Mouse (Mus musculus): ENCODE measurements around the gene Skap2.
A peak's percentile ranks its signal among the peaks of the same experiment; 100 is the strongest.

Skap2 gene

DNA sequence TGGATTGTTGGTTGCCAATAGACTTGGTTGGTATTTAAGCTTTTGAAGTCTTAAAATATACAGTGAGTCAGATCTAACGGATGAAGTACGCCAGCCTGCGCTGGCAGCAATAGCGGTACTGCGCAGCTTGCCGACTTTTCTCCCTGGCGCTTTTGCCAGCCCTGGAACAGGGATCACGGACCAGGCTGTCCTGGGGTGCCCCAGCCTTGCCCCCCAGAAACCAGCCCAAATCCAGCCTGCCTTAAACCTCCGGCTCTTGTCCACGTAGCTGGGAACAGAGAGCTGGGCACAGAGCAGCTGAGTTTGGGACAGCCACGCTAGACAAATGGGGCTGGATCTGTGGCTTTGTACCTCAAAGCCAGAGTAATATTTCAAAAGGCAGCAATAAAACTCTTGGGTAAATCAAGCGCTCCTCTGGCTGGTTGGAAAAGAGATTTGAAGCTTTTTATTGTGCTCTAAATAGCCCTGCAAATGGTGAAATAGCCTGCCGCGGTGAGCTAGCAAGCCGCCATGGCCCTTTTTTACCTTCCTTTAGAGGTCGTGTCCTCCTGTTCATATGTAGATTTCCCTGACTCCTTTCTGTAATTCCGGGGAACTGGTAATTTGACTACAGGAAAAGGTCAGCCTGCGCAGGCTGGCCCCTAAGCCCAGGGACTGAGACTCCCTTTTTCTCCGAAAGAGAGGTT, 6.2 kb downstream of the Skap2 start:
- peak; percentile 46 for DNase-seq (ENCODE audit: low read depth, low spot score)

DNA sequence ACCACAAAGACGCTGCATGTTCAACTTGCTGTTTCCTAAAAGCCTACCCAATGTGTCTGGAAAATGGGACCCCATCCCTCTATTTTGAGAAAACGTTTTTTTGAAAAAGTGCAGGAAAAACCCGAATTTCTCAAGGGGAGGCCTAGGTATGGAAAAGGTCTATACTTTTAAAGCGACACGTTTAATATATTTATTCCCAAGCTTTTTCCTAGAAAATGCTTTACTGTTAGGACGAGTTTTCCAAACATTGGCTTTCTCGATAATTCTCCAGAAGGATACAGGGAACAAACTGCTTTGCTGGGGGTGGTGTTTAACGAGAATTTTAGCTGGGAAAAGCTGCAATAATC, 6.8 kb downstream of the Skap2 start:
- DNase-seq (ENCODE audit: low read depth, low spot score): no peak

DNA sequence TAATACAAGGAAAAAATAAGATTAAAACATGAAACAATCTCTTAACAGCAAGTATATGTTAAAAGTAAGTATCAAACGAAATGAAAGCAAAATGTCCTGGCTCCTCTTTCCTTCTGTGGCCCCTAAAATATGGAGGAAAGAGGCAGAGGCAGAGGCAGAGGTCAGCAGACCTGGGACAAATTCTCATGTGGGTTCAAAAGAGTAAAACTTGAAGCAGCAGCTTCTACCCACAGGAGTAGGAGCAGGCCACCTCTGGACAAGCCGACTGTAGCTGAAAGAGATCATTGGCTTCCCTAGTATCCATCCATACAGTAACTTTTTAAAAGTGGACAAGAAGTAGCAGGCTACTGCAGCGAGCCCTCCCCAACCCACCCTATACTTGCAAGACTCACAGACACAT, 7.4 kb downstream of the Skap2 start:
- DNase-seq (ENCODE audit: low read depth, low spot score): no peak

DNA sequence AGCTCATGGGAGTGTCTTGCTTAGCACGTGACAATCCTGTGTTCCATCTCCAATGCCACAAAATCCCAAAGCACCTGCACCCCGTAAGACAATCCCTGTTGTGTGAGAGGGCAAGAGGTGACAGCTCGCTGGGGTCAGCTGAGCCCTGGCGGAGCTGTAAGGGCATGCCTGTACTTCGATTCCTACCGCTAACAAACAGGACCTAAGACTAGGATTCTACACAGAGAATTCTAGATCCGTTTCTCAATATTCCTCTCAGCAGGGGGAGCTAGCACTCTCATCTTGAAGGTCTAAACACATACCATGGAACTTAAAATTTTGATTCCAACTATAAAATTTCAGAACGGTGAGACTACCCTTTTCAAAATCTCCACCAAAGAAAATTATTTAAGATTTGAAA, 9.7 kb downstream of the Skap2 start:
- DNase-seq (ENCODE audit: low read depth, low spot score): peak; percentile 49

DNA sequence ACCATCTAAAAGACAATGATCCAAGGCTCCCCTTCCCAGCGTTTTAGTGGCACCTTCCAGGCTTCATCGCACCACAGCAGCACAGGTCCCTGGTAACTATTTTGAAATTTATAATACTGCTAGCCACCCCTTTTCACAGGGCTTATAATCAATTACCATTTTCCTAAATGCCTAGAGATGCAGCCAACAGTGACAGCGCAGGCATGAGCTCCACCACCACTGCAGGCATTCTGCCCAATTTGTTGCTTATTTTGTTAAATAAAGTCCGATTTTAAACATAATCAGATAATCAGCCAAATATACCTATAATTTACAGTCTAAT, 13.2 kb downstream of the Skap2 start:
- no peak for DNase-seq (ENCODE audit: low read depth, low spot score)

DNA sequence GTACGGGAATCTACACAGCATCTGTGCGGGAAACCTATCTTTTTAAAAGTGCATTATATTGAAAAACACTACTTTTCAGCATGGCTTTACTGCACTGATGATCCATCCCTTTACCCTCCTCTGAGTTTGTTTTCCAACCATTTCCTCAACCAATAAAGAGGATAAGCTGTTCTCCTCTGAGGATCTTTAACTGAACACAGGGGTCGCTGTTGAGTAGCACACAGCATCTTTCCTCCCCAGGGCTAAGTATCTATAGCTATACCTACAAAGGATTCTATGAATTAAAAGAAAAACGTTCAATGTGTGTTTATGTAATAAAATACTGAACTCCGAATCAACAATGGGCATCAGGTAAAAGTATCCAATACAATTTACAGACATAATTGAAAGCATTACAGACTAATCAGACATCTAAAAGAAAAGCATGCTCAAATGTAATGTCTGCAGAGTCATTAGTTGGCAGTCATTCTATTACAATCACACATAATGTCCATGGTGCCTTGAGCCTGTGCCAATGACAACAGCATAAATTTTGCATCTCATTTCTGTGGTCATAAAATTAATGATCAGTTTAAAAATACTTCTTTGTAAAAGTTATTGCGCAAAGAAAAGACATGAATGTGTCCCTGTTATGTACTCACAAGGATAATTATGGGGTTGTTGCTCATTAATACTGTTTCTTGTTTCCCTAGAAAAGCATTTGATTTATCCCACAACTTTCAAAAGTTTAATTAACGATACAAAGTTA, 13.8 kb downstream of the Skap2 start:
- DNase-seq (ENCODE audit: low read depth, low spot score): peak; percentile 51

DNA sequence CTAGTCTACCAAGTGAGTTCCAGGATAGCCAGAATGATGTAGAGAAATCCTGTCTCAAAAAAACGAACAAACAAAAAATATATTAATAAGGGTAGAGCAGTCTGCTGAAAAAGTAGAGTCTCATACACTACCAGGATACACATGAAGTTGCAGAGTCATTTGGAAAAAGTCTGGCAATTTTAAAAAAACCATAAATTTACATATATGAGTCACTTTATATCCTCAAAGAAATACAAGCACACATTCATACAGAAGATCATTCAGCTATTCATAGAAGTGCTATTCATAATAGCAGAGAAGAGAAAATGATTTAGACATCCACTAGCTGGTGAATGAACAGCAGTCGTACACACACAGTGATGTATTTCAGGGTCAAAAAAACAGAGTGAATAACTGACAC, 24.4 kb downstream of the Skap2 start:
- DNase-seq (ENCODE audit: low read depth, low spot score): no peak

DNA sequence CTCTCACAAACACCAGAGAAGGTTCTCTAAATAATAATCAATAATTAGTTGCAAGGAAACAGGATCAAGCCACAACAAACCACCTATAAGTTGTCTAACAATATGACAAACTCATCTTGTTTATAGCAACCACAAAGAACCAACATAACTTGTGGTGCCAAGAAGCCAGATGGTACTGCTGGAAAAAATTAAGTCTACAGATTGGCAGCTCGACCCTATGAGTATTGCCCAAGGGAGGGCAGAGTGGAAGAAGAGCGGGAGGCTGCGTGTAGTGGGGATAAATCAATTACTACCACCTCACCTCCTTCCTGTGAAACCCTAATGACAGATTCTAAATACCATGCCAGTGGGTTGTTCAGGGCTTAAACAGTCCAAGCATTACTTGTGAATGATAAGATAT, 34.7 kb downstream of the Skap2 start:
- no peak for DNase-seq (ENCODE audit: low read depth, low spot score)

DNA sequence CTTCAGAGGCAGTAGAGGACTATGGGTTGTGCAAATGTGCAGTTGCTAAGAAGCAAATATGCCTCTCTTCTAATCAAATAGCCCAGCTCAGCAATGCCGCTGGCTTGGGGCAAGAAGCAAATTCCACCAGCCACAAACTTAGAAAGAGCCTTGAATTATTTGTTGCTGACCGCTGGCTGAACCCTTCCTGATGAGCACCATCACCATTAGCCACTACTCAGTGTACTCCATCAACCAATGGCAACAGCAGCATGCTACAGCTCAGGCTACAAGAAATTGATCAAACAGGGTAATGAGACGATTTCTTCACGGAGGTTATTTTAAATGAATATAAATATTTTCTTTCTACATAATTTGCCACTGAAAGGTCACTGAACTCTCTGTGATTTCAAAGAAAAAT, 36.6 kb downstream of the Skap2 start:
- no peak for DNase-seq (ENCODE audit: low read depth, low spot score)

DNA sequence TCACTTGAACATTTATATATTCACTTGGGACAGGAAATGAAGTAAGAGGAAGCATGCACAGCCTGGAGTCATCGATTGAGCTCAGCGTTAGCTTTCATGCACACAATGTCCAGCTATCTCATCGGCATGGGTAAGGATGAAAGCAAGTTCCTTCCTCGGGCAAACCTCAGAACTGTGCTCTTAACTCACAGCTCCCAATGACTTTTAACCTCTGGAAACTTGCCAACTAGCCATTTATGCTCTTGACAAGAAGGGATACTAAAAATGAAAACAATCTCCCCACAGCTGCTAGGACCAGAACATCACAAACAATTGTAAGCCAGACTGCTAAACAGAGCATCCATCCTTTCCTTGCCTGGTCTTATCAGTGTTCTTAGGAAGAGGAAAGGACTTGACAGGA, 53.4 kb downstream of the Skap2 start:
- DNase-seq (ENCODE audit: low read depth, low spot score): no peak

DNA sequence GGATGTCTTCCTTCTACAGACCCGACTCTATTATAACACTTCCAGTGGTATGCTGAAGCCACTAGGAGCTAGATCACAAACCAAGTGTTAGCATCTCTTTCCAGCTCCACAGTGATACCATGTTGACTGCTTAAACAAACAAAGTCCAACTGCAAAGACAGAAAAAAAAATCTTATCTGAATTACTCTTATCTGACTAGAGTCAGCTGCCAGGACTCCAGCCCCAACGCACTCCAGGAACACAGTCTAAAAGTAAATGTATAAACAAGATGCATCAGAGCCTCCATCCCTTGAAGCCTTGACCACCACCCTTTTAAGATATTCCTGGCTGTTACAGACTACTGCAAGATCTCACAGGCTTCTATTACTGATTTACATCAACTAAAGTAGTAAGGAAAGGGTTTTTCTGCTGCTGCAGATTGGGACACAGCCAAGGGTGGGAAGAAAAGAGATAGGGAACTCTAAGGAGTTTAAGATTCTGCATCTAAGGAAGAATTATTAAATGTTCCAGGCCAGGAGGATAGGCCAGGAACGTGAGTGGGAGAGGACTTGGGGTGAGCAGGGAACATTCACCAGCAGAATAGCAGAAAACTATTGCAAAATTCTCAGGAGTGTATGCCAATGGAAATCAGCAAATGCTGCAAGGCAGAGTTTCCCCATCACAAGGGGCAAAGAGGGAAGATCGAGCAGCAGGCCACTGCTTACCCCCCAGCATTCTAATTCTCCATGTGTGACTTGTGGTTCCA, 56.1 kb downstream of the Skap2 start:
- no peak for DNase-seq (ENCODE audit: low read depth, low spot score)

DNA sequence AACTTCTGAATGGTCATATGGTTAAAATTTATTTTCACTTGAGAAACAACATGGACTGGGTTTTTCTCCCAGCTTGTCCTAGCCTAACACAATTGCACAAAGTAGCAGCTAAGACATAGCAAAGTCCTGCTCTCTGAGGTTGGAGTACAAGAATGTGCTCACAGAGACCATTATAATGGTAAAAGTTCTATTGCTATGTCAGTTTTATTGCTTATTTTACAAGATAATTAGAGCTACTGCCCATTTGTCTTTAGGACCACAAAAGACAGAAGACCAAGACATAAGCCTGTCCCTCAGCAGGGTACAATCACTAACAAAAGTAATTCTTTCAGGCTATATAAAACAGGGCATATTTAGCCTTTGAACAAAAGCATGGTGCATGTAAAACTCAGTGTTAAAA, 64.7 kb downstream of the Skap2 start:
- no peak for DNase-seq (ENCODE audit: low read depth, low spot score)

DNA sequence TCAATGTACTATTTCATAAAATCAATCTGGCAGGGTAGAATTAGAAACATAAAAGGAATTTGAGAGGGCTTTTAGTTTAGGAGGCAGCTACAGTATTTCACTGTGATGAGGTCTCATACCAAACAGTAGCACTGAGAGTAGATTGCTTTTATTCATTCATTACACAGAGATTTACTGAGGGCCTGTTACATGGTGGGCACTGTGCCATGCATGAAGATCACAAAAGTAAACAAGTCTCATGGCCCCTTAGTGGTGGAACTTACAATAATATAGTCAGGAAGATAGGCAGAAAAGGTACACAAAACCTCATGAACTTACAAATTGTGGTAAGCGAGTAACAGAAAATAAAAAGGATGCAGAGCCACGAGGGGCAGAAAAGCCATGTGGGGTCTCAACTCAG, 67.4 kb downstream of the Skap2 start:
- DNase-seq (ENCODE audit: low read depth, low spot score): no peak

DNA sequence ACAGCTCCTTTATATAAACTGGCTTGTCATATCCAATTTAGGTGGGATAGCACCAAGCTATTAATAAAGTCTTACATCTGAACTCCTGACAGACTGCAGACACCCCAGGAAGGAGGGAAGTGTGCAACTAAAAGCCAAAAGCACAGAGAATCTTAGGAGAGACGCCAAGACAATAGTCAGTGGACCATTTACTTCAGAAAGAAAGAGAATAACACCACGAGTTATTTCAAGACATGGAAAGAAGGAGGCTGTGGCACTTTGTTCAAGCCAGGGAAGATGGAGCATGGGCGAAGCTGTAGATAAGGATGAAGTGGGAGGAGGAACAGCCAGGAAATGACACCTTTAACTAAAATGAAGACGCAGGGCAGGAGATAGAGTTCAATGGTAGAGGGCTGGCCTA, 78.4 kb downstream of the Skap2 start:
- DNase-seq (ENCODE audit: low read depth, low spot score): no peak

DNA sequence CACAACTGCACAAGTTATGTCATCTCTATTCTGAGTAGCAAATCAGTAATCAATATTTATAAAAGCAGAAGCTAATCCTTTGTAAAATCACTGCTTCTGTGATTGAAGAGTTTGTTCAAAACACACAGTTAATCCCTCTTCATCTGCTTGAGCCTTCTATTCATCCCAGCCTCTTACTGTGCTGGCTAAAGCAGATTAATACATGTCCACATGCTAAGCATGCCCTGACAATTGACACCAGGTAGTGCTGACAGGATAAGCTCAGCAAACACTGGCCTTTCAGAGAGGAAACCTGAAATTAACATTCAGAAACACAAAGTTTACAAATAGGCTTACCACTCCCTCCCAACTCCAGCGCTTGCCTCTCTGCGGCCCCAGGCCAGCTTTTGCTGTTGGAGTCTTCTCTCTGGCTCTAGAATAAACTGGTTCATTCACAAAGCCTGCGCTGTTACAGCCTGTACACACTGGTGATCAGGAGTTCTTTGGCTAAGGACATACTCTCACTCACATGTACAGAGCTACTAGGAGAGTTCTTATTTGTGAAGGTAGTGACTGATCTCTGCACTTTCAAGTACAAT, 79.2 kb downstream of the Skap2 start:
- DNase-seq (ENCODE audit: low read depth, low spot score): no peak

DNA sequence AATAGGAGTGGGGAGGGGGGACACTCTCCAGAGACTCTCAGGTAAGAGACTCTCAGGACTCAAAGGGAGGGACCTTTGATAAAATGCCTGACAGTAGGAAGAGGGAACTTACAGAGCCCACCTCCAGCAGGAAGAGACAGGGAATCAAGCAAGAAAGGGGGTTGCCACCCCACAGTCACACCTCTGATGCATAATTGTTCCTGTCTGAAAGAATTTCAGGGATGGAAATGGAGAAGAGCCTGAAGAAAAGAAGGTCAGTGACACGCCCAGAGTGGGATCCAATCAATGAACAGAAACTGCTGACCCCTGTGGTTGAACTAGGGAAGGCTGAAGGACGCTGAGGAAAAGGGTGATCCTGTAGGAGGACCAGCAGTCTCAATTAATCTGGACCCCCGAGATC, 85.2 kb downstream of the Skap2 start:
- no peak for DNase-seq (ENCODE audit: low read depth, low spot score)

DNA sequence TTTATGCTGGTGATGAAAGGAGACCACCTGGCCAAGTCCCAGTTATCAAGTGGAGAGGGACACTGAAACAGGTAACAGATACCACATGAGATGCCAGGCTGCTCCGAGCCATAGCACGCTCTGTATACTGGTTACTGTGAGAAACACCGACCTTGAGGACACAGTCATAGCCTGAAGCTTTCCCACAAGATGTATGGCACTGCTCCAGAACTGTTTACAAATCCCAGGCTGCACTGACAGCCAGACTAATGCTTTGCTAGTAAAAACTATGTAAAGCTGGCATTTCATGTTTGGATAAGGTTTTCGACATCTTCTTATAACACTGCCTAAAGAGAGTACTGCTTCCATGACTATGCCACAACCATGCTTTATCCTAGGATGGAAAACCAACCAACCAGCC, 90.5 kb downstream of the Skap2 start:
- no peak for DNase-seq (ENCODE audit: low read depth, low spot score)

DNA sequence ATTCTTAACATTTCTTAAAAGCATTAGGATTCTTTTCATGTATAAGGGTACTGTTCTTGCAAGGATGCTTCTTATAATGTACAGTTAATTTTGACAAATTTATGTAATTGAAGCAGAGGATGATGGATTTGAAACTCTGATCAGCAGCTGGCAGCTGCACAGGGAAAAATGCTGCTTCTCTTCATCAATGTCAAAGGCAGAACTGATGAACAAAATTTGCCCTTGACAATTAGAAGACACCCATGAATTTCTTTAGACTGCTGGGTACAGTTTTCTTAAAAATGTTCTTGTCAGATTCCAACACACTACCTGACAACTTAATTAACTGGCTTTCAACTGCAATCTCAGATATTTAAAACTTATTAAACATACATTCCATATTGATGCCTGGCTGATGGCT, 103.9 kb downstream of the Skap2 start:
- DNase-seq (ENCODE audit: low read depth, low spot score): no peak

DNA sequence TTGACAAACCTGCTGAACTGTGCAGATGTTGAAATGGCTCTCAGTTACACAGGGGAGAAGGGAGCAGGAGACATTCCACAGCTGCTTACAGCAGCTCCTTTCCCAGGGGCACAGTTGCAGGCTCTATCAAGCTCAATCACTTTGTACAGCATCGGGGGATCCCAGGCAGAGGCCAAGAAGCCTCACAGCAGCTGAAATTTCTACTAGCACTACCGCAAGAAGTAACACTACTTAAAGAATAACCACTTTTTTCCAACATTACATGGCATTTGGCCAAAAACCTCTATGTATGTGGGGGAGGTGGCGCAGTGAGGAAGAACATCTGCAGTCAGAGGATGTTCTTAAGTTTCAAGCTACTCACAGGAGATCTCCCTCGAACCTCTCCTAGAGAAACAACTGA, 106.7 kb downstream of the Skap2 start:
- peak; percentile 25 for DNase-seq (ENCODE audit: low read depth, low spot score)

DNA sequence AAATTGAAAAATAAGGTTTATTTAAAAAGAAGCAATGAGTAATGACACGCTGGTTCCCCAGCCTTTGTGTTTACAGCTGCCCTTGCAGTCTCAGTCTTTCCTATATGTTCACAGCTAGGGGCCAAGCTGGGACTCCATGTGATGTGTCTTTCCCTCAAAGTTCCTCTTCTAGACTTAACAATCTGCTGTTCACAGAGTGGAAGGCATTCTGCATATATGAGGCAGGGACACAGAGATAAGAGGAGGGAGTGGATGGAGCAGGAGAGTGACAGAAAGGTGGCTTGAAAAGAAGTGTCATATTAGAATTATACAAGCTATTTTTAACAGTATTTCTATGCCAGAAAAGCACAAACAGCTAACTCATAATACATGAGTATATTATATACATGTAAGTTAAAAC, 110.8 kb downstream of the Skap2 start:
- DNase-seq (ENCODE audit: low read depth, low spot score): no peak

DNA sequence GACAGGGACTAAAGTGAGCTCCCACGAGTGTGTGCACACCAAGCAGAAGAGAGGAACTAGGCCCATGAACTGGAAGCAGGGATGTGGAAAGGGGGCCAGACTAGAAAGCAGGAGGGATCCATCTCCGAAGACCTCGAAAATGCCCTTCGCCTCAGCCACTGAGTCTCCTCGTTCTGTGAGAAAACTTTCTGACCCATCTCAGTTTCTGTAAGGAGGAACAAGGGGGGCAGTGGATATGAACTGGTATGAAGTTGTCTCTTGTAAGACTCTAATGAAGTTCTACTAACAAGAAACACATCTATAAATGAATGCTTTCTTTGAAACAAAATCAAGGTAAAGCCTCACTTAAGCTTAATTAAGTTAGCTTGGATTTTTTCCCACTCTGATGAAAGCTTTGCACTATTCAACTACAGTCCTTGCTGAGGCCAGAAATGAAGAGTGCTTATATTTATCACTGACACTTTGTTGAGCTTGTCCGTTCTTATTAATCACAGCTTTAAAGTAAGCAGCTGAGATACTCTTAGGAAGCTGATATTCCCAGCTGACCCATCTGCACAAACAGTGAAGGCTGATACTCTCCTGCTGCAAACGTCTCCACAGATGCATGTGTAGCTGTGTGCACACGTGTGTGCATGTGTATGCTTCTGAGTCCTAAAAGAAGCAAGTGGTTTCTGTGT, 113.9 kb downstream of the Skap2 start:
- no peak for DNase-seq (ENCODE audit: low read depth, low spot score)

DNA sequence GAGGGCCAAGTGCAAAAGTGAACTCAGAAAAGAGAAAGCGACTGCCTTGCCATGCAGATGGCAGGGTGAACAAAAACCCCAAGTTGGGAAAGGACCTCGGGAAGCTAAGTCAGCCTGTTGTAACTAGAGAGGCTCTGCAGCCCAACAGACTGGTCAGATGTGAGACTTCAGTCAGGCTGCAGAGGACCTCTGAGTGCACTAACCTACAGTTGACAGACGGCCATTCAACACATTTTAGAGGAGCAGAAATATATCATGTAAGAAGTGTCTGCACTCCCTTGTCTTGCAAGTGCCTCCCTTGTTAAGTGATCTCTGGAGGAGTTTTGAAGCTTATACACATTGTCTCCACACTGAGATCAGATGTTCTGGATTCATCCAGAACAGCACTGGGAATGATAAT, 116.6 kb downstream of the Skap2 start:
- DNase-seq (ENCODE audit: low read depth, low spot score): no peak

Measured in forelimb bud, embryonic 11.5 days (tissue).